Mouse (Mus musculus) kidney, postnatal 36 days (tissue): ENCODE data around the gene Zfp146.
"Not testable (repeated sequence)": the region's sequence is repeated elsewhere in the genome, so short reads cannot be mapped to it uniquely, and the experiment has no call there.

Source experiments
- DNase-seq, 2 experiments: peaks; one replicate each; pipeline ENCODE4 v3.0.0; 2021 to 2022; ENCODE audit warnings: mixed read lengths in 2 of 2

Gene Zfp146

GRCm38 (mm10) chr7:30169583-30170282 lies at the start of gene Zfp146:
Gene Zfp146 (minus strand): TSS chr7:30169750.
- peak; percentile 96 to 97 for DNase-seq

DNA sequence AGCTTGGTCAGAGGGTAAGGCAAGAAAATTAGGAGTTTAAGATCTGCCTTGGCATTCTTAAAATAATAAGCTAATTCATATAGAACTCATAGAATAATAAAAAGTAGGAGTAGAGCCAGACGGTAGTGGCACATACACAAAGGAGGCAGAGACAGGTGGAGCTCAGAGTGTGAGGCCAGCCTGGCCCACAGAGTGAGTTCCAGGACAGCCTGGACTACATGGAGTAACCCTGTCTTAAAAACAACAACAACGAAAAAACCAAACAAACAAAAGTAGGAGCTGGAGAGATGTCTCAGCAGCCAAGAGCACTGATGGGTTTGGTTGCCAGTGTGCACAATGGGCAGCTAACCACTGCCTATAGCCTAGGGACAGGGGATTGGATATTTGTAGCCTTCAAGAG lies 47.7 kb upstream of the Zfp146 start:
- DNase-seq, result no peak

DNA sequence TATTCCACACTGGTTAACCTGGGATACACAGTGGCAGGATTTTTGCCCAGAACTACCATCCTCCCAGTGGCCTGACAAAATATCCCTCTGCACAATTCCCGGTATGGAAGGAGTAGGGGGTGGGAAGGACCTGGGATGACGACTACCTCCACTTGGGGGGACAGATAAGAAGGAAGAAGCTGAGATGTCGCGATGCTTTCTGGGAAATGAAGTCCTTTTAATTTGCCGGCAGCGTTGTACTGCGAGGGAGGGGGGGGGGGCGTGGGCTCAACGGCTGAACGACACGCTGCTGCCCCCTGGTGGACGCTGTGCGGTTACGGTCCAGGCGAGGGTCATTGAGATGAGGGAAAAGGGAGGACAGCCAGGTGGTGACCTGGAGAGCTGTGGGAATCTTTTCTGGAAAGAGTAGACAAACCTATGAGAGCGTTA lies 47.2 kb upstream of the Zfp146 start:
- peak; percentile 84 to 93 for DNase-seq

- DNase-seq, result peak; percentile 56 to 68
These were observed 46.3 kb upstream of the Zfp146 start for GRCm38 (mm10) chr7:30215875-30216274.

DNA sequence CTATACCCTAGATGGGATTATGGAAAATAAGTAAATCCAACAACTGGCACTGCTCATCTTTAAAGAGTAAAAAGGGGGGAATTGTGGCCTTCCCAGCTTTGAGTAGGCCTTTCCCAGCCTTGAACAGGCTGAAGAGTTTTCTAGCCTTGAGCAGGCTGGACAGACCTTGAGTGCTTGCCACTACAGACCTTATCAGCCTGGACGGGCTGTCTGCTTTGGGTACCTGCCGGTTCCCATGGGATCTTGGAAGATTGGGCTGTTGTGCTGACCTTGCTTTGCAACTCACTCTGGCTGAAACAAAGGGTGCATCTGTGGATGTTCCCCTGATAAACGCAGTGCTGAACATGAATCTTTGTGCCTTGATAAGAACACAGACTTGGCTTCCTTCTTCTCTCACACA lies 44.3 kb upstream of the Zfp146 start:
- no peak for DNase-seq

DNA sequence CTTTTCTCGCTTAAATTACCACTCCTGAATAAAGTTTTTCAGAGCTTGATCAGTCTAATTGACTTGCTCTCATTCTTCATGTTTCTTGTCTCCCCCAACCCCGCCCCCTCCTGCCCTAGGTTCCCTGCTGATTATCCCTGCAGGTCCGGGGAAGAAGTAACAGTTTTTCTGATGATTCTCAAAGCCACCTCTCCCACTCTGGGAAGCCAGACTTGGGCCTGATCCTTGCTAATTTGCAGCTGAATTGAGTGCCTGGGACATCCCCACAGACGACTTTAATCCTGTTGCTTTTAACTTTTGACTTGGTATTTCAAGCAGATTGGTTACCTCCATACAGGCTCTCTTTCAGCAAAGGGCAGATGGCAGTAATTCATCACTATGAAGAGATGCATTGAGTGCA lies 41.5 kb upstream of the Zfp146 start:
- DNase-seq, result no peak

- not testable (repeated sequence) for DNase-seq
These were observed 36.8 kb upstream of the Zfp146 start for GRCm38 (mm10) chr7:30206364-30206763.

- DNase-seq, result peak; percentile 67 to 87
These were observed 35.8 kb upstream of the Zfp146 start for GRCm38 (mm10) chr7:30205383-30205782.

- no peak for DNase-seq
These were observed 34.8 kb upstream of the Zfp146 start for GRCm38 (mm10) chr7:30204380-30204779.

GRCm38 (mm10) chr7:30202895-30203690 lies 33.5 kb upstream of the Zfp146 start:
- DNase-seq, result no peak

DNA sequence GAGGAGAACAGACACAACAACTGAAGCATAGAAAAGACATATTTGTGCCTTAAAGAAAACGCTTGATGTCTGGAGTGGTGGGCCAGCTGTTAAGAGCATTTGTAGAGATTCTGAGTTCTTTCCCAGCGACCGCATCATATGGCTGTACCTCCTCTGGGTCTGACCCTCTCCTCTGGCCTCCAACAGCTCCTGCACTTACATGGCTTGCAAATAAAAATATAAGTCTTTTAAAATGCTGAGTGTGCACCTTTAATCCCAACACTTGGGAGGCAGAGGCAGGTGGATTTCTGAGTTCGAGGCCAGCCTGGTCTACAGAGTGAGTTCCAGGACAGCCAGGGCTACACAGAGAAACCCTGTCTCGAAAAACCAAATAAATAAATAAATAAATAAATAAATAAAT lies 31.1 kb upstream of the Zfp146 start:
- DNase-seq, result not testable (repeated sequence)

- no peak for DNase-seq
These were observed 30.6 kb upstream of the Zfp146 start for GRCm38 (mm10) chr7:30200200-30200599.

GRCm38 (mm10) chr7:30199498-30200139 lies 30.1 kb upstream of the Zfp146 start:
- no peak for DNase-seq

- DNase-seq, result peak; percentile 71 to 72
These were observed 29.0 kb upstream of the Zfp146 start, which contains the start of gene Capns1 for GRCm38 (mm10) chr7:30198481-30198971. Gene Capns1 (minus strand): TSS chr7:30198811.

DNA sequence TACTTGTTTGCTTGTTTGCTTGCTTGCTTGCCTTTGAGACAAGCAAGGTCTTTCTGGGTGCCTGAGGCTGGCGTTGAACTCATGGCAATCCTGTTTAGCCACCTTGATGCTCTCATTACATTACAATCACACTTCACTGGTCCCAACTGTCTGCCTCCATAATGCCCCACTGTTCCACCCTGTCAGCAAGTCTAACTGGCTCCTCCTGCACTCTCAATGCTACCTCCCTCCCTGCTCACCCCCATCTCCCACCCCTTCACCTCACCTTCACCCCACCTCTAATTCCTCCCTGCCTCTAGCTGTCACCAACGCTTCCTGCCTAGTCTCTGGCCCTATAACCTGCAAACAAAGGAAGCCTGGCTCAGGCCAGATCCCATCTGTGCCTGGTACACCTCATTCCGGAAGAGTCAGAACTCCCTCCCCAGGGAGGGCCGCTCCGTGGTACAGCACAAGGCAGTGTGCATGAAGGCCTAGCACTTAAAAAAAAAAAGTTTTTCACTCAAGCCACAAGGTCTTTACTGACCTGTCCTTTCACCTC lies 28.1 kb upstream of the Zfp146 start:
- peak in 1 of 2 experiments; percentile 37 for DNase-seq

GRCm38 (mm10) chr7:30196171-30196570 lies 26.6 kb upstream of the Zfp146 start:
- no peak for DNase-seq

DNA sequence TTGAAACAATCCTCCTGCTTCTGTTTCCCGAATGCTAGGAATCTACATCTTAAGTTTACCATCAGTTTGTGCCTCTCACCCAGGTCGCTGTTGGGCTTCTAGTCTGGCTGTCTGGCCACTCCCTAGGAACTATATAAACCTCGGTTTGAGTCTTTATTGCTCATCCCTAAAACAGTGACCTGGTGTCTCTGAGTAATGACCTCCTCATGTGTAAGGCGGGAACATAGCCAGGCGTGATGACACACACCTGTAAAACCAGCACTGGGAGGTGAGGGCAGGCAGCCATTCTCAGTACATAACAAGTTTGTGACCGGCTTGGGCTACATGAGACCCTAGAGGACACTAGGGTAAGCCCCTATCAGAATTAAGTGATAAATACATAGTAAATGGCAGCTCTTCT lies 25.9 kb upstream of the Zfp146 start:
- no peak for DNase-seq

GRCm38 (mm10) chr7:30194884-30195283 lies 25.3 kb upstream of the Zfp146 start:
- peak; percentile 97 to 99 for DNase-seq

DNA sequence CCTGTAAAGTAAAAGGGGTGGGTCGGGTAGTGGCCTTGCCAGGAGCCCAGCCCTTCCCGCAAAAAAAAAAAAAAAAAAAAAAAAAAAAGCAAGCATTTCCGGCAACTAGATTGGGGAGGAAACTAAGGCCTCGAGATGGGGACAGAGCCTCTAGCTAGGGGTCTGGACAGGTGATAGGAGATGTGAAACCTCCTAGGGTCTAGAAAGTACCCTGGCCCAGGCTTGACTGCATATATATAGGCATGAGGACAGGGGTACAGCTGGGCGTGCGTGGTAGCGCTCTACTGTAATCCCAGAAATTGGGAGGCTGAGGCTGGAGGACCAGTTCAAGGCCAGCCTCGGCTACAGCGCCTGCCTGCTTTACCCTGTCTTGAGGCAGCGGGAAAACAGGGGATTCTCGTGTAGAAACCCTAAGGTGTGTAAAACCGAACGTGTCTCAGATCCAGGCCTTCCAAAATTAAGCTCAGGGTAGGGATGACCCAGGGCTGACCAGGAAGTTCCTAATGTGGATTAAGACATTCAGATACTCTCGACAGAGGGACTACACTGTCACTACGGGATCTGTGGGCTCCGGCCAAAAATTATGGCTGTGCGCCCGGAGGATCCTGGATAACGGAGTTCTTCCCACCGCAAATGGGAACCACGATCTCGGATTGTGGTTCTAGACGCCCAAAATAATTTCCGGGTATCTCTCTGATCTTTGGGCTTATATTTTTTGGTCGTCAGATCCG lies 24.7 kb upstream of the Zfp146 start:
- DNase-seq, result peak in 1 of 2 experiments; percentile 66

DNA sequence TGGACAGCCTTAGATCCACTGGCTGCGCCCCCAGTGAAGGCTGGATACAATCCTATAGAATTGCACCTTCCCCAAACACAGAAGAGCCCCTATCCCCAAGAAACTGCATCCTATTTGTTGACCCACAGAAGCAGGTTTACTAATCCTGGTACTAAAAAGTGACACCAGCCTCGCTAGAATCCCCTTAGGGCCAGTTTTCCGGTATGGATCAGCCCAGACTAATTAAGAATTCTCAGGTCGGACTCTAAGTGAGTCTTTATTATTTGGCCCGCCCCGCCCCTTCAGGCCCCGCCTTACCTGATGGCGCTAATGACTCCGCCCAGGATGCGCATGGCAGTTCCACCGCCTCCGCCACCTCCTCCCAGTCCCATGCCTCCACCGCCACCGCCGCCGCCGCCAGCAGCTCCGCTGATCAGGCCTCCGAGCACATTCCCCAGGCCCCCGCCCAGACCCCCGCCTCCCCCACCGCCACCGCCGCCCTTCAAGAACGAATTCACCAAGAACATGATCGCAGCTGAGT lies 24.1 kb upstream of the Zfp146 start:
- peak; percentile 90 to 91 for DNase-seq

DNA sequence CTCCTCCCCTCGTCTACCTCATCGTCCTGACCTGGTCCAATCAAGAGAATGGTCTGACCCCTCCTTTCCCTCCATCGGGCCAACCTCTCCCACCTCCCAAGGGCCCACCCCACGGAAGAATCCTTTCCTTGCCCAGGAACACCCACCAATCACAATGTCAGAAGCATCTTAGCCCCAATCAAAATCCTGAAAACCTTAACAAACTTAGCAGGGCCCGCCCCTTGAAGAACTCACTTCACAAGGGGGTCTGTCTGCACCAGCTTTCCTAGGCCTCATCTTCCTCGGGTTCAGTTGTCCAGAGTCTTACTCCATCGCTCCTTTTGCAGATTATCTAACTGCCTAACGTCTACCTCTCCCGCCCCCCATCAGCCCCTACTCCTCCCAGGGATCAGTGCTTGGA lies 23.5 kb upstream of the Zfp146 start:
- no peak for DNase-seq

- no peak for DNase-seq
These were observed 22.5 kb upstream of the Zfp146 start for GRCm38 (mm10) chr7:30192088-30192487.
